Mouse (Mus musculus) brown adipose tissue, adult 24 weeks (tissue): Measurements from ENCODE around the gene Kcnh2. TPM values are rescaled to one million over a fixed set of nuclear protein-coding genes. Genes with fewer than 3 reads are reported as not detected.
A peak's percentile ranks its signal among the peaks of the same experiment; 100 is the strongest.

Source experiments
- H3K27ac ChIP-seq: fragments of 200-500 bp; replicated peaks from 2 replicates; pipeline ENCODE4 v1.5.1; 2012; ENCODE audit warnings: low read depth, mild to moderate bottlenecking, low read length
- H3K4me1 ChIP-seq: fragments of 200-500 bp; 2 replicates; pipeline ENCODE4 v1.6.1; 2012; ENCODE audit warnings: low read length, mixed read lengths; ENCODE audit not compliant: control insufficient read depth, insufficient read depth, insufficient read length
- H3K4me3 ChIP-seq: fragments of 200-500 bp; 2 replicates; pipeline ENCODE4 v1.5.1; 2012; ENCODE audit warnings: low read depth, mild to moderate bottlenecking, low read length, moderate library complexity; ENCODE audit not compliant: insufficient read depth
- polyA plus RNA-seq: library from polyadenylated mRNA; stranded (reverse); fragments of >200 nt; gene quantifications from 2 replicates; pipeline ENCODE4 v1.2.4, GENCODE M21; 2012; ENCODE audit not compliant: missing spikeins, insufficient read depth, insufficient read length

Kcnh2 gene
- polyA plus RNA-seq, 1 experiment = 1.4 TPM

- H3K27ac ChIP-seq = no peak overlapping the region
- H3K4me1 ChIP-seq = peaks cover 3% of the 10 kb centered on the region
- H3K4me3 ChIP-seq = no peak overlapping the region
Observed at GRCm38 (mm10) chr5:24343977-24344436, 7.4 kb downstream of the Kcnh2 start.

- Histone ChIP-seq H3K27ac (no peak overlapping the region), H3K4me3 (no peak overlapping the region), H3K4me1 (no peaks in the 10 kb centered on the region)
Observed at GRCm38 (mm10) chr5:24343379-24343778, 8.0 kb downstream of the Kcnh2 start.

DNA sequence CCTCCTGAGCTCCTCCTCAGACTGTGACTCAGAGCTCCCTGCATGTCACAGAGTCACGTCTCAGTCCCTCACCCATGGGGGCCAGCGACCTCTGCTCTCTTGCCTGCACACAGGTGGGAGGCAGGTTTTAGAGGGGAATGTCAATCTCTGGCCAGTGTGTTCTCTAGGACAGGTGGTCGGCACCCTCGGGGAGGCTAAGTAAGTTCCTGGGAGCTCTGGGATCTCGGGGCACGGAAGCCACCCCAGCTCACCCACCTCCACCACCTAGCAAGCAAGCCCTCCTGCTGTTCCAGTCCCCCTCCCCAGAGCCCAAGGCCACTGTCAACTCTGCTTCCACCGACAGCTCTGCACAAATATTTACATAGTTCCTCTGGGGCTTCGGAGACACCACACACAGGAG is 8.4 kb downstream of the Kcnh2 start:
- Histone ChIP-seq H3K4me1 (no peaks in the 10 kb centered on the region; the same call in 1 of the 2 replicates), H3K4me3 (no peak overlapping the region), H3K27ac (no peak overlapping the region)

DNA sequence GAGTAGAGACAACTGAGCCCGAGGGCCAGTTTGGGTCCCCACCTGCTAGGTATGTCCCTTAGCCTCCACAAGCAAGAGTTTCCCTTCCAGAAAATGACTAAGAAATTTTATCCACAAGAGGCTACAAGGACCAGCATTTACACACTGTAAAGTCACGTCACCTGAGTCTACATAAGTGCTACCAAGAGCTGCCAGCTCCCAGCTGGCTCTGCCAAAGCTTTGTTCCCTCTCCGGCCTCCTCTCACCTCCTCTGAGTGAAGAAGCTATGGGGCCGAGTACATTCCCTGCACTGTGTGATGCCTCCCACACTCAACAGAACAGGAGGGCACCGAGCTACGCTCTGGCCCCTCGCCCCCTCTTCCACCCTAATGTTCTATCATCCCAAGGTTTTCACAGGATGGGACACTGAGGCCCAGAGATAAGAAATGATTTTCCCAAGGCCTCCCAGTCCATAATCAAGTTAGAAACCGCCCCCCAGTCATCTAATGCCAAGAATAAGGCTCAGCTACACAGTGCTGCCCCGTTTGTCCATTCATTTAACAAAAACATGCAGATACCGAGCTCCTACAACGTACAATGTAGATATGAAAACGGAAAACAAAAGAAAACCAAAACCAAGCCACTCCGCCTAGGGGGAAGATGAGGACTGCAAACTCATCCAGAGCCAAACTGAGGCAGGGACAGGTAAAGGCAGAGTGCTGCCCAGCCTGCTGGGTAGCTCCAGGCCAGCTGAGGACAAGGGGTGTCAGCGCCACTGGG is 9.0 kb downstream of the Kcnh2 start:
- Histone ChIP-seq H3K4me1 (no peaks in the 10 kb centered on the region; the same call in 1 of the 2 replicates), H3K27ac (no peak overlapping the region)

DNA sequence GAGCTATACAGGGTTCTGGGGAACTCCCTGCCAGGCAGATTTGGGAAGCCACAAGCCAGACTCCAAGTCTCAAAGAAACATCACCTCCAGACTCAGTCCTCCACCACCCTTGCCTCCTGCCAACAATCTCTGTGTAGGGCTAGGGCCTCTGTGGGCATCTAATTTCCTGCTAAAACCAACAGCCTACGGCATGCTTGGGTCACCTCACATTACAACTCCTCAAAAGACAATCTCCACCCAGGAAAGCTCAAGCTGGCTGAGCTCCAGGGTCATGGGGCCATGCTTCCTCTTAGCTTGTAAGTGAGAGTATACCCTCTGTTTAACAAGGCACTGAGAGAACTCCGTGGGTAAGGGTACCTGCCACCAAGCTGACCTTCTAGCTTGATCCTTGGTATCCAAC is 13.6 kb downstream of the Kcnh2 start:
- Histone ChIP-seq H3K4me3 (no peak overlapping the region), H3K27ac (no peak overlapping the region), H3K4me1 (no peaks in the 10 kb centered on the region; the same call in 1 of the 2 replicates)

More for the DNA sequence above, 9.0 kb downstream of the Kcnh2 start:
- H3K4me3 ChIP-seq = no peak overlapping the region

GRCm38 (mm10) chr5:24337366-24337765 is 14.0 kb downstream of the Kcnh2 start:
- Histone ChIP-seq H3K4me3 (no peak overlapping the region), H3K27ac (no peak overlapping the region), H3K4me1 (no peaks in the 10 kb centered on the region; the same call in 1 of the 2 replicates)

GRCm38 (mm10) chr5:24335888-24336511 is 15.4 kb downstream of the Kcnh2 start:
- H3K4me1 ChIP-seq = no peaks in the 10 kb centered on the region; the same call in 1 of the 2 replicates
- H3K4me3 ChIP-seq = no peak overlapping the region
- H3K27ac ChIP-seq = no peak overlapping the region

- no peak overlapping the region for H3K4me3 ChIP-seq
- H3K27ac ChIP-seq = no peak overlapping the region
Observed at GRCm38 (mm10) chr5:24334749-24335148, 16.7 kb downstream of the Kcnh2 start.

GRCm38 (mm10) chr5:24332401-24332800 is 19.0 kb downstream of the Kcnh2 start:
- Histone ChIP-seq H3K4me1 (no peaks in the 10 kb centered on the region), H3K27ac (no peak overlapping the region), H3K4me3 (no peak overlapping the region)

More at GRCm38 (mm10) chr5:24334749-24335148, 16.7 kb downstream of the Kcnh2 start:
- H3K4me1 ChIP-seq = no peaks in the 10 kb centered on the region; the same call in 1 of the 2 replicates

- Histone ChIP-seq H3K27ac (no peak overlapping the region), H3K4me1 (no peaks in the 10 kb centered on the region), H3K4me3 (no peak overlapping the region)
Observed at GRCm38 (mm10) chr5:24329965-24330298, 21.5 kb downstream of the Kcnh2 start.

- Histone ChIP-seq H3K4me1 (no peaks in the 10 kb centered on the region), H3K4me3 (0 out of 2 replicates have a peak overlapping the region, but pooled peaks have one; percentile 2), H3K27ac (no peak overlapping the region)
Observed at GRCm38 (mm10) chr5:24329212-24329964, 22.0 kb downstream of the Kcnh2 start.

DNA sequence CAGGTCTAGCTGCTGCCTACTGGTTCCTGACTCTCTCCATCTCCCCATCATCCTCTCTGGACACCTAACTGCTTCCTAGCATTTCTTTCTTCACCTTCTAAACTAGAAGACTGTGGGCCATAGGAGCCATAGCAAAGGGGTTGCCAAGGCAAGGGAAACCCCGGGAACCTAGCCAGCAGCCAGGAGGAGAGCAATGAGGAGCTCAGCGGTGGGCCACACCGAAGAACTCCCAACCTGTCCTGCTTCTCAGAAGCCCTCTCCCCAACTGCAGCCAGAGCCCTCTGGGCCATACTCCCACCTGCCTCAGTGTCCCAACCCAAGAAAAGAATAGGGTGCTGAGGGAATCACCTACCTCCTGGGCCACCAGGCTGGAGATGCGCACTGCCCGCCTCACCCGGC is 22.6 kb downstream of the Kcnh2 start:
- Histone ChIP-seq H3K4me3 (0 out of 2 replicates have a peak overlapping the region, but pooled peaks have one; percentile 2), H3K4me1 (no peaks in the 10 kb centered on the region), H3K27ac (no peak overlapping the region)

GRCm38 (mm10) chr5:24326842-24327417 is 24.5 kb downstream of the Kcnh2 start:
- no peaks in the 10 kb centered on the region for H3K4me1 ChIP-seq
- H3K4me3 ChIP-seq = no peak overlapping the region
- no peak overlapping the region for H3K27ac ChIP-seq

DNA sequence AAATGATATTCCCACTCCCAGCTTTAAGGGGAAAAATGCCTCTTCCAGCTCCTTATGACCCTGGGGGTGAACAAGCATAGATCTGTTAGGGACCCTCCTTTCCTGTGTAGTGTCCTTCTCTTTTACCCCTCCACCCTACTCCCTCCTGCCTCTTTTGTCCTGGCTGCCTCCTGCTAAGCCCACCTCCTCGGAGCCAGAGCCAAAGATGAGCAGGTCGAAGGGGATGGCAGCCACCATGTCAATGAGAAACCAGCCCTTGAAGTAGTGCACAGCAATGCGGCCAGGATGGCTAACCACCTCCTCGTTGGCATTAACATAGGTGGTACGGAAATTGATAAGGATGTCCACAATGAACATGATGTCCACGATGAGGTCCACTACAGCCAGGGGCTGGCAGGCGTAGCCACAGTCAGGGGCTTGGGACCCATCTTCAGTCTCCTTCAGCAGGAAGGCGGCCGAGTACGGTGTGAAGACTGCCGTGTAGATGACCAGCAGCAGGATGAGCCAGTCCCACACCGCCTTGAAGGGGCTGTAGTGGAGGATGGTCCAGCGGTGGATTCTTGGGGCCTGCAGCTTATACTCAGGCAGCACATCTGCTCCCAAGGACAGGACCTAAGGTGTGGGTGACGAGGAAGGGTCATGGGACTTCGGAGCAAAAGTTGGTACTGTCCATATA is 25.1 kb downstream of the Kcnh2 start:
- H3K27ac ChIP-seq = no peak overlapping the region

More for the DNA sequence above, 25.1 kb downstream of the Kcnh2 start:
- no peaks in the 10 kb centered on the region for H3K4me1 ChIP-seq
- H3K4me3 ChIP-seq = no peak overlapping the region
